Mouse (Mus musculus): ENCODE results near the gene Sele. TPM values are rescaled to one million over a fixed set of nuclear protein-coding genes. Genes with fewer than 3 reads are reported as not detected.

The Sele gene
- polyA plus RNA-seq, 1 experiment: not detected

DNA sequence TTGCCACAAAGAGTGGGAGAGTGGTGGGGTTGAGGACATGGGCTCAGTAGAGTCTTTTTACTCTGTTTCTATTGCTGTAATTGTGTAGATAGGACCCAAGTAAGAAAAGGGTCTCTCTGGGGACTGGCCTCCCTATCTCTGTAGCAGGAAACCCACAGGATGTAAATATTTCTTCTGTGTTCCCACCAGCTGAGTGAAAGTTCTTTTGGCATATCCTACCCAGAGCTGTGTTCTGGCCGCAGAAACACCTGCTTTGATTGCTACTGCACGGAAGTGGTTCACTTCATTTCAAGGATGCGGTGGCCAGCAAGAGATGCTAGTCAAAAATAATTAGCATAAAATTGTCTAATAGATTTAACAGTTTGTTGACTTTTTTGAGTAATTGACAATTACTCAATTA, 29.0 kb downstream of the Sele start:
- 88% methylated on average over 3 of the region's 3 CpGs for WGBS
- TF ChIP-seq CTCF (IDR thresholded peaks at IDR 0.05; ENCODE audit: insufficient read depth, low read depth, low read length): no peak
- TF ChIP-seq POLR2A (IDR thresholded peaks at IDR 0.05; ENCODE audit: insufficient read depth, low read depth, low read length): no peak
- H3K4me3 ChIP-seq (ENCODE audit: insufficient read depth, low read depth, low read length): no peak overlapping the region
- 0 out of 2 replicates have a peak, but pooled peaks cover 2% of the 10 kb centered on the region for H3K4me1 ChIP-seq (ENCODE audit: control insufficient read depth, insufficient read depth, low read length)
- no peak overlapping the region for H3K27ac ChIP-seq (ENCODE audit: insufficient read depth, low read depth, low read length)

DNA sequence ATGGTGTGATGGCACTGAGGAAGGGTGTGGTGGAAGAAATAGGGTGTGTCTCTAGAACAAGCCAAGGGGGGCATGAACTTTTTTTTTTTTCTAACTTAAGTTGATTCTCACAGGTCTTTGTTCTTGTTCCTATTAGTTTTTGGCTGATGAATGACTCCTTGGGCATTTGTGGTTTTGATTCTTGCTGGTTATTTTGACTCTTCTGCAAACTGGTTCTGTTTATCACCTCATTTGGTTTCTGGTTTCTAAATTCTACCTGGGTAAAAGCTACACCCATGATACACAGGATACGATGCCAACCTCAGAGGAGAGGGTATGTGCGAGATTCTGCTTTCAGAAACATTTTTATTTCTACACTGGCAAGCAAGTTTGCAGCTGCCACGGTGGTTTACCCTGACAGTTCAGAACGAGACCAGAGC, 30.3 kb downstream of the Sele start:
- 0 out of 2 replicates have a peak, but pooled peaks cover 2% of the 10 kb centered on the region for H3K4me1 ChIP-seq (ENCODE audit: control insufficient read depth, insufficient read depth, low read length)
- no peak for TF ChIP-seq CTCF (IDR thresholded peaks at IDR 0.05; ENCODE audit: insufficient read depth, low read depth, low read length)
- no peak for TF ChIP-seq POLR2A (IDR thresholded peaks at IDR 0.05; ENCODE audit: insufficient read depth, low read depth, low read length)
- H3K4me3 ChIP-seq (ENCODE audit: insufficient read depth, low read depth, low read length): no peak overlapping the region
- WGBS: 88% methylated on average over 4 of the region's 4 CpGs
- no peak overlapping the region for H3K27ac ChIP-seq (ENCODE audit: insufficient read depth, low read depth, low read length)

DNA sequence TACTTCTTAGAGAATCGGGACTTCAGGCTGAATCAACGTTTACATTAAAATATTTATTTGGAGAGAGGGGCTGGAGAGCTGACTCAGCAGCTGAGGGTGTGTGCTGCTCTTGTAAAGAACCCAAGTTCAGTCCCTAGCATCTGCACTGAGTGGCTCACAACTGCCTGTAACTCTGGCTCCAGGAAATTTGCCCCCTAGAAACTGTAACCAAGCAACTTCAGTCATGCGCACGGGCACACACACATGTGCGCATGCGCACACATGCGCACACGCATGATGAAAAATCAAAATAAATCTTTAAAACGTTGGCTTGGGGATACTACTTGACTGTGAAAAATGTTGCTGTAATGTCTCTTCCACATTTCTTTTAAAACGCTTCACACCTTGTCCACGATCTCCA, 31.1 kb downstream of the Sele start:
- TF ChIP-seq POLR2A (IDR thresholded peaks at IDR 0.05; ENCODE audit: insufficient read depth, low read depth, low read length) (no peak), CTCF (IDR thresholded peaks at IDR 0.05; ENCODE audit: insufficient read depth, low read depth, low read length) (no peak)
- H3K27ac ChIP-seq (ENCODE audit: insufficient read depth, low read depth, low read length): no peak overlapping the region
- WGBS: 89% methylated on average over 11 of the region's 11 CpGs
- H3K4me3 ChIP-seq (ENCODE audit: insufficient read depth, low read depth, low read length): no peak overlapping the region
- H3K4me1 ChIP-seq (ENCODE audit: control insufficient read depth, insufficient read depth, low read length): 0 out of 2 replicates have a peak, but pooled peaks cover 2% of the 10 kb centered on the region

DNA sequence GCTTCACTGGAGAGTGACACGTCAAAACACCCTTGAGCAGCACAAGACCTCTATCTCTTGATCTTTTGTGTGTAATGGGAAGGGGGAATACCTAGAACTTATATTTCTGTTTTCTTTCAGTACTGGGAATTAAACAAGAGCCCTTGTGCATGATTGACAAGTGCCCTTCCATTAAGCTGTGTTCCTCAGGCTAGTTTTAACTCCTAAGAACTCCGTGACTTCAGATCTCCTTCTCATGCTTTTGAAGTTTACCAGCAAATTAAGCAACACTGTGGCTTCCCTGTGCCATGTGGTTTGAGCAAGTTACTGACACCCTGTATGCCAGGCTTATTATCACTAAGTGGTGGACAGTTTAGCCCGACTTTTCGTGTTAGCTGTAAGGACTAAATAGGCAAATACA, 35.0 kb downstream of the Sele start:
- 0 out of 2 replicates have a peak, but pooled peaks cover 2% of the 10 kb centered on the region for H3K4me1 ChIP-seq (ENCODE audit: control insufficient read depth, insufficient read depth, low read length)
- no peak for TF ChIP-seq CTCF (IDR thresholded peaks at IDR 0.05; ENCODE audit: insufficient read depth, low read depth, low read length)
- no peak for TF ChIP-seq POLR2A (IDR thresholded peaks at IDR 0.05; ENCODE audit: insufficient read depth, low read depth, low read length)
- WGBS: 95% methylated on average over 4 of the region's 4 CpGs
- H3K27ac ChIP-seq (ENCODE audit: insufficient read depth, low read depth, low read length): no peak overlapping the region
- no peak overlapping the region for H3K4me3 ChIP-seq (ENCODE audit: insufficient read depth, low read depth, low read length)

DNA sequence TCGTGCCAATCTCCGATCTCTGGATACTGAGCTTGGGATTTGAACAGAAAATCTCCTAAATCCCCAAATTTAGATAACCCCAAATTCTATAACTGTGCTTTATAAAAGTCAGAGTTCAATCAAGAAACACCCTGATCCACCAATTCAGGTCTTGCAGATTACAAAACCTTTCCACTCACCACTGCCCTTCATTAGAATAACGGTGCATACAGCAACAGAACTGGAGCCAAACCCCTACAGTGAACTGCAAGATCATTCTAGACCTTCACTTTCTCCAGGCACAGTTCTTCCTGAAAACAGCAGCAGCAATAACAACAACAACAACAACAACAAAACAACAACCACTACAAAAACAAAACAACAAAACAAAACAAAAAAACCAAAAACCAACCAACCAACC, 38.8 kb downstream of the Sele start:
- 0 out of 2 replicates have a peak, but pooled peaks cover under 1% of the 10 kb centered on the region for H3K4me1 ChIP-seq (ENCODE audit: control insufficient read depth, insufficient read depth, low read length)
- no peak overlapping the region for H3K27ac ChIP-seq (ENCODE audit: insufficient read depth, low read depth, low read length)
- no peak overlapping the region for H3K4me3 ChIP-seq (ENCODE audit: insufficient read depth, low read depth, low read length)
- WGBS: 85% methylated on average over 3 of the region's 3 CpGs
- no peak for TF ChIP-seq POLR2A (IDR thresholded peaks at IDR 0.05; ENCODE audit: insufficient read depth, low read depth, low read length)
- no peak for TF ChIP-seq CTCF (IDR thresholded peaks at IDR 0.05; ENCODE audit: insufficient read depth, low read depth, low read length)

DNA sequence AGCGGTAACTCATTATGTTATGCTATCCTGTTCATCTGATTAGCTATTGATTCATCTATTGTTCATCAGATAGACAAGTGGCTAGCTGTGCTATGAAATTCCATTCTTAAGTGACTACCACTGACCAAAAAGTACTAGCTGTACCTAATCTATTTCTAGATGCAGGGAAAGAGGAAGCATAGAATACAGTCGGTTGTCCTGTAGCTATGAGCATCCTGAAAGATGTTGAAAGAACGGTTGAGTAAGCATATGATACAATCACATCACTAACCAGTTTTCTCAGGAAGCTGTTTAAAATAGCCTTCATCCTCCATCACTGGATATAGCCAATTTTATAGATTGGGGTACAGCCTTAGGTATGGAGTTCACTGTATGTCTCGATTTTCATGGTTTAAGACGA, 39.8 kb downstream of the Sele start:
- Histone ChIP-seq H3K4me3 (ENCODE audit: insufficient read depth, low read depth, low read length) (no peak overlapping the region), H3K27ac (ENCODE audit: insufficient read depth, low read depth, low read length) (no peak overlapping the region), H3K4me1 (ENCODE audit: control insufficient read depth, insufficient read depth, low read length) (no peaks in the 10 kb centered on the region)
- no peak for TF ChIP-seq POLR2A (IDR thresholded peaks at IDR 0.05; ENCODE audit: insufficient read depth, low read depth, low read length)
- no peak for TF ChIP-seq CTCF (IDR thresholded peaks at IDR 0.05; ENCODE audit: insufficient read depth, low read depth, low read length)
- WGBS: 94% methylated on average over 5 of the region's 5 CpGs

DNA sequence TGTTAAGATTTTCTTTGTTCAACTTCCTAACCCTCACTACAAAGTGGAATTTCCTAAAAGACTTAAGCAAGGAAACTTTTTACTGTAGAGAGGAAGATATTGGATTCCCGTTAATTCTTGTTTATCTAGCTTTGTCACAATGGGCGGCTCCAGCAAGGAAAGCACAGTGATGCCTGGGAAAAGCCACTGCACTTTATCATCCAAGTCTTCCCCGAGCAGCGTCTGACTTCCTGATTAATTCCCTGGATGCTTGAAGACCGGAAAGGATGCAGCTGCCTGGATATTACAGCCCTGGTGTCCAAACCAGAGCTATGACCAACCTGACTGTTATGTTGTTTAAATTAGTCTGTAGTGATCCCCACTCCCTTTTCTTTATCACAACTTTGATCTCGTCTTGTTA, 48.7 kb downstream of the Sele start:
- H3K4me3 ChIP-seq (ENCODE audit: insufficient read depth, low read depth, low read length): no peak overlapping the region
- no peaks in the 10 kb centered on the region for H3K4me1 ChIP-seq (ENCODE audit: control insufficient read depth, insufficient read depth, low read length)
- 68% methylated on average over 6 of the region's 6 CpGs for WGBS
- H3K27ac ChIP-seq (ENCODE audit: insufficient read depth, low read depth, low read length): no peak overlapping the region
- TF ChIP-seq CTCF (IDR thresholded peaks at IDR 0.05; ENCODE audit: insufficient read depth, low read depth, low read length) (no peak), POLR2A (IDR thresholded peaks at IDR 0.05; ENCODE audit: insufficient read depth, low read depth, low read length) (no peak)

DNA sequence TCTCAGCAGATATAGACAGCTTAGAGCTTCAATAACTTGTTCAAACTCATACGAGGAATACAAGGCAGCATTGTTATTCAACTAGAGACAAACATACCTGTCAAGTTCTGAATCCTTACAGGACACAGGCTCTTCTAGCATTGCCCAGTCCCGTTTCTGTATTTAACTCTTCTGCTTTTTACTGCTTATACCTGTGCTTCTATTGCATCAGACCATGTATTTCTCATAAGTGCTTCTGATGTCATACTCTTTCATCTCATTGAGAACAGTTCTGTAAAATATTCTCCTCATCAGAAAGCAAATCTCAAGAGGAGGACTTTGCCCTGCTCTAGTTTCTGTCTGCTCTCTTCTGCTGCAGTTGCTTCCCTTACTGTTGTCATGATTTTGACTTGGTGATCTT, 49.9 kb downstream of the Sele start:
- no peaks in the 10 kb centered on the region for H3K4me1 ChIP-seq (ENCODE audit: control insufficient read depth, insufficient read depth, low read length)
- H3K4me3 ChIP-seq (ENCODE audit: insufficient read depth, low read depth, low read length): no peak overlapping the region
- WGBS: 80% methylated on average over 2 of the region's 2 CpGs
- TF ChIP-seq CTCF (IDR thresholded peaks at IDR 0.05; ENCODE audit: insufficient read depth, low read depth, low read length): no peak
- no peak overlapping the region for H3K27ac ChIP-seq (ENCODE audit: insufficient read depth, low read depth, low read length)

DNA sequence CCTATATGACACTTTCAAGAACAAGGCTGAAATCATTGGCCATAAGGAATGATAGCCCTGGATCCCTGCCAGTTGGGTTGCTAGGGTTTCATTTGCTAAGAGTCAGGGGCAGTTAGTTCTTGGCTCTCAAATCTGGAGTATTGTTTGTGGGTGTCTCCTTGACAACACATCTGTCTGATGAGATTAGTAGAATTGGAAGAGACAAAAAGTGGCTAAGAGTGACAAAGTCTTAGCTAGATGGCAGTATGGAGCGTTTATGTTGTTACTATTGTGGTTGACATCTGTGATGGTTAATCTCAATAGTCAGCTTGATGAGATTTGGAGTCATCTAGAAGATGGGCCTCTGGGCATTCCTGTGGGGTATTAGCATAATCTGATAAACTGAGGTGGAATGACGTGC, 50.3 kb downstream of the Sele start:
- Histone ChIP-seq H3K4me3 (ENCODE audit: insufficient read depth, low read depth, low read length) (no peak overlapping the region), H3K4me1 (ENCODE audit: control insufficient read depth, insufficient read depth, low read length) (no peaks in the 10 kb centered on the region), H3K27ac (ENCODE audit: insufficient read depth, low read depth, low read length) (no peak overlapping the region)
- TF ChIP-seq CTCF (IDR thresholded peaks at IDR 0.05; ENCODE audit: insufficient read depth, low read depth, low read length) (no peak), POLR2A (IDR thresholded peaks at IDR 0.05; ENCODE audit: insufficient read depth, low read depth, low read length) (no peak)
- WGBS: 77% methylated on average over 2 of the region's 2 CpGs

Other genes with a start within 250 kb of the Sele start
- gene Scyl3, start 119.1 kb upstream of the Sele start, polyA plus RNA-seq (2012; ENCODE audit: insufficient read depth, insufficient read length, low replicate concordance, missing spikeins): not detected in 2 replicates
- not detected in 2 replicates for gene BC055324, start 53.4 kb upstream of the Sele start, polyA plus RNA-seq (2012; ENCODE audit: insufficient read depth, insufficient read length, low replicate concordance, missing spikeins)
- not detected in 2 replicates for gene Mettl18, start 53.3 kb upstream of the Sele start, polyA plus RNA-seq (2012; ENCODE audit: insufficient read depth, insufficient read length, low replicate concordance, missing spikeins)
- gene Sell, start 13.7 kb downstream of the Sele start, polyA plus RNA-seq (2012; ENCODE audit: insufficient read depth, insufficient read length, low replicate concordance, missing spikeins): not detected in 2 replicates
- gene Selp, start 67.0 kb downstream of the Sele start, polyA plus RNA-seq (2012; ENCODE audit: insufficient read depth, insufficient read length, low replicate concordance, missing spikeins): not detected in 2 replicates
- gene F5, start 103.6 kb downstream of the Sele start, polyA plus RNA-seq (2012; ENCODE audit: insufficient read depth, insufficient read length, low replicate concordance, missing spikeins): not detected in 2 replicates
- not detected in 2 replicates for gene Slc19a2, start 200.8 kb downstream of the Sele start, polyA plus RNA-seq (2012; ENCODE audit: insufficient read depth, insufficient read length, low replicate concordance, missing spikeins)
- not detected in 2 replicates for gene Ccdc181, start 227.4 kb downstream of the Sele start, polyA plus RNA-seq (2012; ENCODE audit: insufficient read depth, insufficient read length, low replicate concordance, missing spikeins)